Mouse (Mus musculus) telencephalon, adult 2 months (tissue): Measurements from ENCODE around the gene Ptpra.
"Not testable (repeated sequence)": the region's sequence is repeated elsewhere in the genome, so short reads cannot be mapped to it uniquely, and the experiment has no call there.

ENCODE experiments used
- DNase-seq: peaks from one replicate; pipeline ENCODE4 v3.0.0-alpha.2; 2011; ENCODE audit warnings: low read depth, low spot score

Gene Ptpra

DNA sequence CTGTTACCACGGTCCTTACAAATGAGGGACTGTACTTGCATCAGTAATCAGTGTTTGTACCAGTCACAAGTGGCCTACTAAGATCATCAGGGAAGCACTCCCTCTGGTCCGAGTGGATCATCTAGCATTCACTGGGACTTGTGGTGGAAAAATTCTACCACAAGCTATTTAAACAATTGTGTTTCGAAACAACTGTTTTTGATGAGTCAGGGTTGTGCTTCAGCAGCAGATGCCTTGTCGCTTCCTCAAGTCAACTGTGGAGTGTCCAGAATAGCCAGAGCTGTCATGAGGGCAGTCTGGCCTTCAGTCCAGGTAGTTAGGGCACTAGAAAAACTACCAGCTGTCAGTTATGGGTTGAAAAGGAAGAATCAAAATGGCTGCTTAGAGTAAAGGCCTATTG lies 38.5 kb downstream of the Ptpra start:
- DNase-seq = no peak

DNA sequence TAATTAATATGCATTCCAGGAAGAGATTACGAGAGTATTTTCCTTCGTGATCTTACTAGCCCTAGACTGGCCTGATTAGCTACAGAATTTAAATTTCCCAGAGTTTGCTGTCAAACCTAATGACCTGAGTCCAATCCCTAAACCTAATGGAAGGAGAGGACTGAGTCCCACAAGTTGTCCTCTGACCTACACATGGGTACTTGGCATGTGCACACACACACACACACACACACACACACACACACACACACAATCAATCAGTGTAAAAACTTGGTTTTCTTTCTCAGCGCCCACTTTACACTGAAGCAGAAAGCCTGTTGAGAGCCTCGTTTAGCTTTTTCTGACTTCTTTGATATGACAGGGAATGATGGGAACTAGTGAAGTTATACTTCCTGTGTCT lies 41.1 kb downstream of the Ptpra start:
- no peak for DNase-seq

GRCm38 (mm10) chr2:130491587-130491986 lies 41.5 kb downstream of the Ptpra start:
- DNase-seq = peak; percentile 50

DNA sequence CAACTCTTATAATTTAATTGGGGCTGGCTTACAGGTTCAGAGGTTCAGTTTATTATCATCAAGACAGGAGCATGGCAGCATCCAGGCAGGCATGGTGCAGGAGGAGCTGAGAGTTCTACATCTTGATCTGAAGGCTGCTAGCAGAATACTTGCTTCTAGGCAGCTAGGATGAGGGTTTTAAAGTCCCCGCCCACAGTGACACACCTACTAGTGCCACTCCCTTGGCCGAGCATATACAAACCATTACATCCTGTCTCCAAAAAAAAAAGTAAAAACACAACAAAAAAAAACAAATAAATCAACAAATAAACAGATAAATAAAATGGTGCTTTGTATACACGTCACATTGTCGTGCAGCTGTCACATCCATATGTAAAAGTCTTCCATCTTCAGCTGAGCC lies 45.0 kb downstream of the Ptpra start:
- not testable (repeated sequence) for DNase-seq

DNA sequence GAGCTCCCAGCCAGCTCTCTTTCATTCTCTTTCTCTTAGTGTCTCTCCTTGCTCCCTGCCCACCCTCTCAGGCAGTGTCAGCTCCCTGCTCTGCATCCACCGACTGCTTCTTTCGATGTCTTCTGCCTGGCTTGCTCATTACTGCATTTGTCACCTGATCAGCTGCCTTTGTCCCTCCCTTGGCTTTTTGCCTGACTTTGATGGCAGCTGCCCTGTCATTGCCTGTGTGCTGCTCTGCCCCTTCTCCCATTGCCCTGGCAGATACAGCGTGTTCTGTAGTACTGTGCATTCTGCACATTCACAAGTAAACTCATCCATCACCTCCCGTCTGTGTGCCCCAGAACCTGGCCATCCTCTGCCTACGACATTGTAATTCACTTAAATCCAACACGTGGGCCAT lies 46.0 kb downstream of the Ptpra start:
- peak; percentile 48 for DNase-seq

DNA sequence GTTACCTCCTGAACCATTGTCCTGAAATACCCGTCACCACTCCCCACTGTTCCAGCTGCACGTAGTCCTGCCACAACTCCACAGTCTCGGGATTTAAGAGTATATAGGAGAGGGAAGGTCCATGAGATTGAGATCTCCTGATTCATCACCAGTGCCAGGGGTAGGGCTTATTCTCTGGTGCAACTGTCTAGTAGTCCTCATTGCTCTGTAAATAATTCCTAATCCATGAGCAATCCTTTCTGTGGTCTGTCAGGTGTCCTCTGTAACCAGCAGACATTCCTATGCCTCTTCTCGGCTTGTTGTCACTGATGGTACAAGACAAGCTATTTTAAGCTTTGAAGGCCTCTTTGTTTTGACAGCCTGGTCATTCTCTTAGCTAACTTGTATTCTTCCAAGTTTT lies 46.9 kb downstream of the Ptpra start:
- DNase-seq = no peak

DNA sequence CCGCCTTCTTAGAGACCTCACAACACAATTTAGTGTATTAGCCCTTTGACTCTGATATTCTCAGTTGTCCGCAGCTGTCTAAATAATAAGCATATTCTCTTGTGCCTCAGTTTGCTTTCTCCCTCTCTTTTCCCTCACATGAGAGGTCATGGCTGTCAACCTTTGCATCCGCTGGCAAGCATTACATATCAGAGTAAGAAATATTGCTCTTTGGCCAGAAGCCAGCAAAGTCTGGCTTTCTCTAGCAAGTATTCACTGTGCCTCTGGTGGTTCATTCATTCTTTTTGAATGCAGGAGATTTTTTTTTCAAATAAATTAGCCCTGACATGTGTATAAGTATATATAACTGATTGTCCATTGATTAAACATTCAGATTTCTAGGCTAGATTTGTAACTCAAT lies 49.5 kb downstream of the Ptpra start:
- no peak for DNase-seq

DNA sequence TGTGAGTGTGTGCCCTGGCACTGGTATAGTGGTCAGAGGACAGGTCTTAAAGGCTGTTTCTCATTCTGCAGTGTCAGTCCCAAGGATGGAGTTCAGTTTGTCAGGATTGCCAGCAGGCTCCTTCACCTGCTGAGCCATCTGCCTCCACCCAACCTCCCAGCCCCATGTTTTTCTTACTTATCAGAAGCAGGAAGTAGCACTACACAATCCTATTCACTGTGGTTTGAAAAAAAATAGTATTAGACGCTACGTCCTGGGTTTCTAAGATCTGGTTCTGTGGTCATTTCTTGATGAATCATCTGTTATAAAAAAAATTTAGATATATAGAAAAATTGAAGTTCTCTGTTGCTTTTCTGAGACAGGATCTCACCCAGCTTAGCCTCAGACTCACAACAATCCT lies 51.5 kb downstream of the Ptpra start:
- DNase-seq = no peak

GRCm38 (mm10) chr2:130511616-130512015 lies 61.5 kb downstream of the Ptpra start:
- not testable (repeated sequence) for DNase-seq

GRCm38 (mm10) chr2:130513907-130514306 lies 63.8 kb downstream of the Ptpra start:
- no peak for DNase-seq

GRCm38 (mm10) chr2:130515791-130516190 lies 65.7 kb downstream of the Ptpra start:
- DNase-seq = no peak

- DNase-seq = no peak
Measured at GRCm38 (mm10) chr2:130521927-130522326, 71.8 kb downstream of the Ptpra start.

GRCm38 (mm10) chr2:130525480-130525879 lies 75.4 kb downstream of the Ptpra start:
- not testable (repeated sequence) for DNase-seq

- DNase-seq = no peak
Measured at GRCm38 (mm10) chr2:130528457-130528856, 78.4 kb downstream of the Ptpra start.

- no peak for DNase-seq
Measured at GRCm38 (mm10) chr2:130529290-130529689, 79.2 kb downstream of the Ptpra start.

DNA sequence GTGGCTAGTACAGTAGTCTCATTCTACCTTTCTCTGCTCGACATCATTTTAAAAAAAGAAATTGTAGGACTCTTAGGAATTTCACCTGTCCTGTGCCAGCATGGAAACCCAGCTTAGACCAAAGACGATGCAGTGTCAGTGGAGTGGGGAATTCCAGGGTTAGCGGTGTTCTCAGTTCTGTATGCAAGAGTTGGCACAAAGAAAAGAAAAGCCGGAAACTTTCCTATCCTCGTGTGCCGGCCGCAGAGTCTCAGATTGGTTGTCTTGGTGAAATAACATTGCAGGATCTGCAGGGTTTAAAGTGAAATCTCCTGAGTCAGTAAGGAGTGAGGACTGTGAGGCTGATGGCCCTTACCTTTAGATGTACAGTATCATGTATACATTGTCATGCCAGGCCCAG lies 79.8 kb downstream of the Ptpra start:
- DNase-seq = no peak

GRCm38 (mm10) chr2:130532201-130532600 lies 82.1 kb downstream of the Ptpra start:
- DNase-seq = no peak

DNA sequence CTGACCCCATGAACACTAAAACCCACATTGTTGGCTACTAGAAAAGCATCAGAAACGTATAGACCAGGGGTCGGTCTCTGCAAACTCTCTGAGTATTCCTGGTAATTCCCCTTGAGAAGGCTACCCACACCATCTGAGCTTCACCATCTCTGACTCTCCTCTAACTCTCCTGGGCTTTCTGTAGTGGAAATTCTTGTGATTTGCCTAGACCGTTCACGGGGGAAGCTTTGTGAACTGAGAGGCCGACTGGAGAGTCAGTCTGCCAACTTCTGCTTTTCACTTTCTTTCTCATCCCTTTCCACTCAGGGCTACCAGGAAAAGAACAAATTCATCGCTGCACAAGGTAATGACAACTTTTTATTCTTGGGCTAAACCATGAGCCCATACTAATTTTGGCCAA lies 84.9 kb downstream of the Ptpra start:
- no peak for DNase-seq

GRCm38 (mm10) chr2:130536890-130537289 lies 86.8 kb downstream of the Ptpra start:
- no peak for DNase-seq

GRCm38 (mm10) chr2:130538876-130539546 lies 88.9 kb downstream of the Ptpra start:
- no peak for DNase-seq

DNA sequence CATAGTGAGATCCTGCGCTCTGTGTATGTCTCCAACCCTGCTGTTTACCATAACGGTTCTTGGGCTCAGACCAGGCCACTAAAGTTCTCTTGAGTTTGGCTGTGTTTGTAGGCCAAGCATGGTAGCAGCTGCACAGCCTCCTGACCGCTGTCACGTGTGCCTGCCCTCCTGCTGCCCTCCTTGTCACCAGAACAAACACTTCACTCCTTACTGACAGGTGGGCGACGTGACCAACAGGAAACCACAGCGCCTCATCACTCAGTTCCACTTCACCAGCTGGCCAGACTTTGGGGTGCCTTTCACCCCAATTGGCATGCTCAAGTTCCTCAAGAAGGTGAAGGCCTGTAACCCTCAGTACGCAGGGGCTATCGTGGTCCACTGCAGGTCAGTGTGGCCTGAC lies 90.2 kb downstream of the Ptpra start:
- no peak for DNase-seq

- DNase-seq = no peak
Measured at GRCm38 (mm10) chr2:130546957-130547356, 96.9 kb downstream of the Ptpra start.

DNA sequence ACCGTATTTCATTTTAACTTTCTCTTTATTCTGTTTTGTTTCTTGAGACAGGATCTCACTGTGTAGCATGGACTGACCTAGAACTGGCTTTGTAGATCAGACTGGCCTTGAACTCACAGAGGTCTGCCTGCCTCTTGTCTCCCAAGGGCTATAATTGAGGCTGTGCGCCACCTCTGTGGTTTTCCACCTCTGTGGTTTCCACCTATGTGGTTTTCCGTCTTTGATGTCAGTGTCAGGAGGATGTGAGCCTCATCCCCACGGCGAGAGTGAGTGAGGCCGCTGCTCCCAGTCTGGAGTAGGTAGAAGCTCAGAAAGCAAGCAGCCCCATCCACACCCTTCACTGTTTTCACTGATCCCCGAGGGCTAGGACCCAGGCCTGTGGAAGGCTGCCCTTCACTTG lies 104.8 kb downstream of the Ptpra start:
- no peak for DNase-seq

DNA sequence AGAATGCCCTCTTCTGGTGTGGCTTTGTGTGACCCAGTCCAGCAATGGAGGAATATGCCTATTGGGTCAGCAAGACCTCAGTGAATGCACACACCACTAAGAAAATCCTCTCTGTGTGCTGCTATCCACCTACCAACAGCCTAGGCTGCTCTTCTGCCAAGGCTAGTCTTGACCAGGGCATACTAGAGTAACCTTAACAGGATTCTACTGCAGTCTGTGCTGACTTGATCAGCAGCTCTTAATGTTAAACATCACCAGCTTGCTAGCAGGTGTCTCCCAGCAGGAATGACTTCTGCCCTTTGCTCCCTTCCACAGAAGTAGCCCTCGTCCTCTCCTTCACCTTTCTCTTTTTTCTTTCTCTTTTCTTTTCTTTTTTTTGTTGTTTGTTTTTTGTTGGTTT lies 106.2 kb downstream of the Ptpra start:
- no peak for DNase-seq
